7 mouse cellular contexts compared by ENCODE assay signal in the genomic region with DNA sequence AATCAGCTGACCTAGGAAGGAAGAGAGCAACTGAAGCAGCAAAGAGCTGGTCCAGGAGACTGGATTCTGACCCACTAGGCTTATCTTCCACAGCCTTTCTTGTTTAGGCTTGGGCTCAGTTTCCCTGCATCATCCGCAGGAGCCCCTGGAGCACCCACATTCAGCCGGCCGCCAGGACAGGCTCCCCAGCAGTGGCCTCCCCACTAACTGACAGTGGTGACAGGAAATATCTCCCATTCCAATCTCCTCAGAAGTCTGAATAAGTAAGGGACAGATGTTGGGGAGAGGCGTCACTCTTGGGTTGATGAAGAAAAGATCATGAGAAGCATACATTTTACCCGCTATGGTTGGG. TPM values are rescaled to one million over a fixed set of nuclear protein-coding genes. Genes with fewer than 3 reads are reported as not detected.
DNase-seq lines count a peak whose midpoint lies in the region; ATAC-seq and TF ChIP-seq lines count a peak whose summit lies in the region.

No protein-coding gene starts in this region.

- H3K36me3 ChIP-seq in spleen, adult 2 months (ENCODE audit: control insufficient read depth, insufficient read depth, low read length): no peaks in the 10 kb centered on the region
- no peaks in the 10 kb centered on the region for H3K36me3 ChIP-seq in forebrain, embryonic 13.5 days (ENCODE audit: poor library complexity, severe bottlenecking)
- H3K36me3 ChIP-seq in stomach, embryonic 15.5 days: no peaks in the 10 kb centered on the region

- H3K9ac ChIP-seq in forebrain, embryonic 13.5 days: no peak overlapping the region; the same call in 1 of the 2 replicates
- H3K9ac ChIP-seq in stomach, embryonic 15.5 days: no peak overlapping the region

- H3K9me3 ChIP-seq in forebrain, embryonic 13.5 days (replicated peaks): no peaks in the 10 kb centered on the region
- no peaks in the 10 kb centered on the region for H3K9me3 ChIP-seq in stomach, embryonic 15.5 days

- TF ChIP-seq POLR2A in spleen, adult 2 months (IDR thresholded peaks at IDR 0.05; ENCODE audit: low read depth, low read length): no peak

- ATAC-seq in forebrain, embryonic 13.5 days: no peak
- ATAC-seq in stomach, embryonic 15.5 days (ENCODE audit: insufficient read depth, low FRiP score, low read depth): no peak

- H3K4me3 ChIP-seq in spleen, adult 2 months (ENCODE audit: extremely low read depth, insufficient read depth, insufficient read length): no peak overlapping the region
- H3K4me3 ChIP-seq in forebrain, embryonic 13.5 days: peak overlapping the region; percentile 59
- no peak overlapping the region for H3K4me3 ChIP-seq in stomach, embryonic 15.5 days (replicated peaks)

- WGBS in spleen, adult 2 months: 23% methylated on average over 5 of the region's 5 CpGs
- whole genome bisulfite sequencing in forebrain, embryonic 13.5 days: 21% methylated on average over 5 of the region's 5 CpGs
- 24% methylated on average over 5 of the region's 5 CpGs for WGBS in stomach, embryonic 15.5 days

- no peaks in the 10 kb centered on the region for H3K27me3 ChIP-seq in spleen, adult 2 months (ENCODE audit: control insufficient read depth, insufficient read depth, low read length)
- H3K27me3 ChIP-seq in forebrain, embryonic 13.5 days: no peaks in the 10 kb centered on the region
- H3K27me3 ChIP-seq in stomach, embryonic 15.5 days (replicated peaks): no peaks in the 10 kb centered on the region

- no peak for DNase-seq in spleen, adult 2 months (ENCODE audit: low read depth in 1 of 2, low spot score in 2 of 2)
- DNase-seq in spleen, adult 12 weeks (ENCODE audit: low spot score): no peak
- peak; percentile 58 for DNase-seq in liver
- no peak for DNase-seq in gastrocnemius, postnatal 10 days
- DNase-seq in spleen, postnatal 36 days (ENCODE audit: low spot score in 2 of 2): no peak

- H3K4me1 ChIP-seq in spleen, adult 2 months (ENCODE audit: control insufficient read depth, insufficient read depth, insufficient read length): peaks cover 36% of the 10 kb centered on the region; the same call in 1 of the 2 replicates
- peaks cover 30% of the 10 kb centered on the region for H3K4me1 ChIP-seq in forebrain, embryonic 13.5 days
- H3K4me1 ChIP-seq in stomach, embryonic 15.5 days: peaks cover 38% of the 10 kb centered on the region

- peak overlapping the region; percentile 98 for H3K27ac ChIP-seq in spleen, adult 2 months (ENCODE audit: insufficient read depth, low read length)
- H3K27ac ChIP-seq in forebrain, embryonic 13.5 days: peak overlapping the region; percentile 87
- H3K27ac ChIP-seq in stomach, embryonic 15.5 days: peak overlapping the region; percentile 98

- no peak for TF ChIP-seq CTCF in spleen, adult 2 months (IDR thresholded peaks at IDR 0.05; ENCODE audit: extremely low read depth, insufficient read depth, insufficient read length, insufficient replicate concordance)

- peak overlapping the region; percentile 81 for H3K4me2 ChIP-seq in forebrain, embryonic 13.5 days
- peak overlapping the region; percentile 72 for H3K4me2 ChIP-seq in stomach, embryonic 15.5 days

RNA-seq across cellular contexts. Expression of gene Tlcd2, which starts 1.8 kb away (rescaled TPM):
- 6.9 and 8.4 TPM in 2 replicates for polyA plus RNA-seq in spleen, adult 2 months (2012; rRNA removed)
- polyA plus RNA-seq in forebrain, embryonic 13.5 days (2015; fragmentation: Nextera tagmentation; extraction: Ambion mirVana): 1.4 and 1.9 TPM in 2 replicates
- polyA plus RNA-seq in stomach, embryonic 15.5 days (2015; fragmentation: Nextera tagmentation; extraction: Ambion mirVana): 19.7 and 22.3 TPM in 2 replicates
- 10 to 100 TPM; 13.5 to 14.9 TPM for total RNA-seq in gastrocnemius, postnatal 10 days (2021)

RNA-seq across cellular contexts. Expression of gene Wdr81, which starts 5.2 kb away (rescaled TPM):
- 34.4 and 46.3 TPM in 2 replicates for polyA plus RNA-seq in spleen, adult 2 months (2012; rRNA removed)
- polyA plus RNA-seq in forebrain, embryonic 13.5 days (2015; fragmentation: Nextera tagmentation; extraction: Ambion mirVana): 5.0 and 5.6 TPM in 2 replicates
- polyA plus RNA-seq in stomach, embryonic 15.5 days (2015; fragmentation: Nextera tagmentation; extraction: Ambion mirVana): 6.0 and 6.4 TPM in 2 replicates
- 1 to 10 TPM; 7.2 to 7.9 TPM for total RNA-seq in gastrocnemius, postnatal 10 days (2021)

RNA-seq across cellular contexts. Expression of gene Serpinf2, which starts 20.3 kb away (rescaled TPM):
- polyA plus RNA-seq in spleen, adult 2 months (2012; rRNA removed): 0.25 and 0.75 TPM in 2 replicates
- 0.42 TPM in 1 of 2 replicates, not detected in the other for polyA plus RNA-seq in forebrain, embryonic 13.5 days (2015; fragmentation: Nextera tagmentation; extraction: Ambion mirVana)
- 50.0 and 64.1 TPM in 2 replicates for polyA plus RNA-seq in stomach, embryonic 15.5 days (2015; fragmentation: Nextera tagmentation; extraction: Ambion mirVana)
- under 1 TPM in 1 of 2 experiments, not detected in 1; 0.56 TPM for total RNA-seq in gastrocnemius, postnatal 10 days (2021)

RNA-seq across cellular contexts. Expression of gene Prpf8, which starts 26.9 kb away (rescaled TPM):
- polyA plus RNA-seq in spleen, adult 2 months (2012; rRNA removed): 64.2 and 72.8 TPM in 2 replicates
- 56.3 and 63.2 TPM in 2 replicates for polyA plus RNA-seq in forebrain, embryonic 13.5 days (2015; fragmentation: Nextera tagmentation; extraction: Ambion mirVana)
- polyA plus RNA-seq in stomach, embryonic 15.5 days (2015; fragmentation: Nextera tagmentation; extraction: Ambion mirVana): 49.9 and 58.6 TPM in 2 replicates
- 10 to 100 TPM; 77.6 to 83.7 TPM for total RNA-seq in gastrocnemius, postnatal 10 days (2021)

RNA-seq across cellular contexts. Expression of gene Serpinf1, which starts 37.2 kb away (rescaled TPM):
- polyA plus RNA-seq in spleen, adult 2 months (2012; rRNA removed): 9.7 and 12.6 TPM in 2 replicates
- 15.5 and 19.0 TPM in 2 replicates for polyA plus RNA-seq in forebrain, embryonic 13.5 days (2015; fragmentation: Nextera tagmentation; extraction: Ambion mirVana)
- 49.5 and 62.5 TPM in 2 replicates for polyA plus RNA-seq in stomach, embryonic 15.5 days (2015; fragmentation: Nextera tagmentation; extraction: Ambion mirVana)
- total RNA-seq in gastrocnemius, postnatal 10 days (2021): 100 to 1,000 TPM; 134 to 239 TPM

Comparison
In these comparisons a context has a peak if more than half of its experiments do, and no peak if none do; other contexts are left out.
1. RNA of gene Serpinf2, which starts 20.3 kb away (polyA plus RNA-seq): 50.0 to 64.1 TPM in stomach, embryonic 15.5 days; 0.25 to 0.75 TPM in spleen, adult 2 months and 0.42 TPM in forebrain, embryonic 13.5 days; every median in the first group is over 10 times any median in the second.
2. Peak in every context shown above with its lines, with median percentiles within 50 percentile points of each other: H3K27ac ChIP-seq.